Mouse (Mus musculus) heart, embryonic 14.5 days (tissue): ENCODE data around the gene Ddx24. TPM values are rescaled to one million over a fixed set of nuclear protein-coding genes. Genes with fewer than 3 reads are reported as not detected.

Experiments
- ATAC-seq: fragments of 200-750 bp; cut with Nextera tagmentation; 2 replicates; pipeline ENCODE4 v1.8.0; 2017; ENCODE audit warnings: low read depth, moderate TSS enrichment; ENCODE audit not compliant: insufficient number of reproducible peaks, insufficient read depth, low FRiP score
- H3K27ac ChIP-seq, 2 experiments: fragments of 200-500 bp in 1 of 2; fragments of 300-500 bp in 1 of 2; sonication (generic) in 1 of 2; replicated peaks in 1 of 2; 2 replicates each; pipeline ENCODE4 v1.5.1; 2012 to 2014; ENCODE audit warnings: low read depth in 2 of 2, low read length in 2 of 2, control low read depth in 1 of 2, mild to moderate bottlenecking in 1 of 2, mixed read lengths in 1 of 2; ENCODE audit not compliant: control insufficient read depth in 1 of 2, insufficient read depth in 1 of 2
- H3K27me3 ChIP-seq: fragments of 300-500 bp; sonication (generic); 2 replicates; pipeline ENCODE4 v1.6.1; 2014; ENCODE audit warnings: mild to moderate bottlenecking, low read length, control low read depth; ENCODE audit not compliant: control insufficient read depth, insufficient read depth
- H3K36me3 ChIP-seq: fragments of 300-500 bp; sonication (generic); 2 replicates; pipeline ENCODE4 v1.6.1; 2014; ENCODE audit warnings: mild to moderate bottlenecking, control low read depth, low read length, mixed read lengths; ENCODE audit not compliant: control insufficient read depth, insufficient read depth
- H3K4me1 ChIP-seq, 2 experiments: fragments of 200-500 bp in 1 of 2; fragments of 300-500 bp in 1 of 2; sonication (generic) in 1 of 2; 2 replicates each; pipeline ENCODE4 v1.6.1; 2012 to 2014; ENCODE audit warnings: low read length in 2 of 2, control low read depth in 1 of 2, mixed read lengths in 1 of 2; ENCODE audit not compliant: control insufficient read depth in 2 of 2, insufficient read depth in 2 of 2
- H3K4me2 ChIP-seq: fragments of 300-500 bp; sonication (generic); 2 replicates; pipeline ENCODE4 v1.6.1; 2014; ENCODE audit warnings: mild to moderate bottlenecking, low read length
- H3K4me3 ChIP-seq, 2 experiments: fragments of 200-500 bp in 1 of 2; fragments of 300-500 bp in 1 of 2; sonication (generic) in 1 of 2; 2 replicates each; pipeline ENCODE4 v1.5.1; 2012 to 2014; ENCODE audit warnings: low read length in 2 of 2, mild to moderate bottlenecking in 2 of 2, control low read depth in 1 of 2, low read depth in 1 of 2, moderate library complexity in 1 of 2; ENCODE audit not compliant: control insufficient read depth in 1 of 2, insufficient read depth in 1 of 2
- H3K9ac ChIP-seq: fragments of 300-500 bp; sonication (generic); 2 replicates; pipeline ENCODE4 v1.6.1; 2014; ENCODE audit warnings: mild to moderate bottlenecking, low read length
- H3K9me3 ChIP-seq: fragments of 300-500 bp; sonication (generic); 2 replicates; pipeline ENCODE4 v1.6.1; 2016; ENCODE audit warnings: low read length, control low read depth; ENCODE audit not compliant: control insufficient read depth
- WGBS: fragments of 180-500 bp; shearing (Covaris S2); extraction: QIAGEN DNeasy Blood & Tissue Kit; methylation state at CpG from one replicate; pipeline ENCODE4 v1.1.7; 2014; 5-methylcytosine and 5-hydroxymethylcytosine counted together
- polyA plus RNA-seq: library from polyadenylated mRNA; unstranded; fragments of >200 nt; fragmentation: Nextera tagmentation; extraction: Ambion mirVana; gene quantifications from 2 replicates; pipeline ENCODE4 v1.2.1, GENCODE M21; 2014

Gene Ddx24
- polyA plus RNA-seq, 1 experiment from 2014 or later: 55.5 TPM

GRCm38 (mm10) chr12:103370861-103371260, 54.8 kb downstream of the Ddx24 start:
- 61% methylated on average over 4 of the region's 4 CpGs for WGBS

GRCm38 (mm10) chr12:103368777-103369176, 56.9 kb downstream of the Ddx24 start:
- Histone ChIP-seq H3K4me1 (peaks cover 2 to 6% of the 10 kb centered on the region in 2 experiments; a peak in 1 of 4 replicates), H3K4me3 (no peak overlapping the region), H3K36me3 (no peaks in the 10 kb centered on the region), H3K27me3 (no peaks in the 10 kb centered on the region), H3K9me3 (no peaks in the 10 kb centered on the region), H3K4me2 (no peak overlapping the region), H3K27ac (no peak overlapping the region), H3K9ac (no peak overlapping the region)
- 60% methylated on average over 2 of the region's 2 CpGs for WGBS
- ATAC-seq: no peak

More at GRCm38 (mm10) chr12:103370861-103371260, 54.8 kb downstream of the Ddx24 start:
- no peaks in the 10 kb centered on the region for H3K9me3 ChIP-seq
- peaks cover 3 to 6% of the 10 kb centered on the region in 2 experiments; a peak in 2 of 4 replicates for H3K4me1 ChIP-seq
- H3K36me3 ChIP-seq: no peaks in the 10 kb centered on the region
- H3K4me2 ChIP-seq: no peak overlapping the region
- no peak overlapping the region for H3K9ac ChIP-seq
- H3K4me3 ChIP-seq: no peak overlapping the region
- H3K27me3 ChIP-seq: no peaks in the 10 kb centered on the region
- no peak for ATAC-seq
- no peak overlapping the region for H3K27ac ChIP-seq

- Histone ChIP-seq H3K27ac (no peak overlapping the region), H3K4me2 (peak overlapping the region; percentile 46), H3K4me1 (peaks cover 2 to 6% of the 10 kb centered on the region in 2 experiments; a peak in 1 of 4 replicates), H3K9ac (peak overlapping the region; percentile 49; the same call in 1 of the 2 replicates), H3K27me3 (no peaks in the 10 kb centered on the region), H3K36me3 (no peaks in the 10 kb centered on the region), H3K4me3 (no peak overlapping the region), H3K9me3 (no peaks in the 10 kb centered on the region)
- WGBS: 72% methylated on average over 7 of the region's 7 CpGs
- ATAC-seq: no peak
Measured at GRCm38 (mm10) chr12:103368326-103368669, 57.3 kb downstream of the Ddx24 start.

- H3K9ac ChIP-seq: peak overlapping the region; percentile 49; the same call in 1 of the 2 replicates
- no peak overlapping the region for H3K27ac ChIP-seq
- H3K4me2 ChIP-seq: peak overlapping the region; percentile 46
- peak; percentile 29; the same call in 1 of the 2 replicates for ATAC-seq
- peaks cover 5 to 7% of the 10 kb centered on the region in 2 experiments; a peak in 2 of 4 replicates for H3K4me1 ChIP-seq
- no peaks in the 10 kb centered on the region for H3K9me3 ChIP-seq
- no peak overlapping the region for H3K4me3 ChIP-seq
- 13% methylated on average over 18 of the region's 18 CpGs for WGBS
- H3K36me3 ChIP-seq: no peaks in the 10 kb centered on the region
- H3K27me3 ChIP-seq: no peaks in the 10 kb centered on the region
Measured at GRCm38 (mm10) chr12:103367620-103368325, 57.9 kb downstream of the Ddx24 start.

- Histone ChIP-seq H3K27me3 (no peaks in the 10 kb centered on the region), H3K27ac (no peak overlapping the region), H3K9ac (no peak overlapping the region), H3K4me1 (peaks cover 11 to 13% of the 10 kb centered on the region in 2 experiments), H3K4me2 (no peak overlapping the region), H3K4me3 (no peak overlapping the region), H3K9me3 (no peaks in the 10 kb centered on the region), H3K36me3 (no peaks in the 10 kb centered on the region)
- 69% methylated on average over 2 of the region's 2 CpGs for WGBS
- ATAC-seq: no peak
Measured at GRCm38 (mm10) chr12:103367171-103367570, 58.5 kb downstream of the Ddx24 start.

- Histone ChIP-seq H3K27me3 (no peaks in the 10 kb centered on the region), H3K9ac (no peak overlapping the region), H3K4me2 (no peak overlapping the region), H3K9me3 (no peaks in the 10 kb centered on the region), H3K27ac (peak overlapping the region; percentile 7 to 59; a peak in 2 of 4 replicates), H3K4me1 (peaks cover 24 to 26% of the 10 kb centered on the region in 2 experiments), H3K4me3 (no peak overlapping the region), H3K36me3 (no peaks in the 10 kb centered on the region)
- 32% methylated on average over 3 of the region's 3 CpGs for WGBS
- peak; percentile 4; the same call in 1 of the 2 replicates for ATAC-seq
Measured at GRCm38 (mm10) chr12:103362336-103362735, 63.3 kb downstream of the Ddx24 start.

- H3K4me3 ChIP-seq: no peak overlapping the region
- no peaks in the 10 kb centered on the region for H3K36me3 ChIP-seq
- H3K4me1 ChIP-seq: peaks cover 24 to 26% of the 10 kb centered on the region in 2 experiments
- no peaks in the 10 kb centered on the region for H3K9me3 ChIP-seq
- no peaks in the 10 kb centered on the region for H3K27me3 ChIP-seq
- ATAC-seq: no peak
- 79% methylated on average over 17 of the region's 17 CpGs for WGBS
- H3K4me2 ChIP-seq: no peak overlapping the region
- peak overlapping the region in 1 of 2 experiments; percentile 59; a peak in 2 of 4 replicates for H3K27ac ChIP-seq
- no peak overlapping the region for H3K9ac ChIP-seq
Measured at GRCm38 (mm10) chr12:103361539-103362307, 63.9 kb downstream of the Ddx24 start.
